In the genomic region with DNA sequence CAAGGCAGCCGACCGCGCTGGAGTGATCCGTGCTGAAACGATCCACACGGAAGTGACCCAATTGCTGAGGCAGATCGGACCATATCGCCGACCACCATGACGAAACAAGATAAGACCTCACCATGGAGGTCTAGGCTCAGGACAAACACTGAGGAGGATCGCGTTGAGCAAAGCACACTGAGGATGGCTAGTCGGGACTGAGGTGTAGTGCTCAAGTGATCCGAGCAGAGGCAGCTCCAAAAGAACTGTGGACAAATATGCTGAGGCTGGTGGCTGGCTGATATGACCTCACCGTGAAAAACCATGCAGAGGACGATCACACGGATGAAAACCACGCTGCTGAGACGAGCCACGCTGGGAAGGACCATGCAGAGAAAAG, we compare ENCODE assay signal across 8 mouse cellular contexts.
DNase-seq lines count a peak whose midpoint lies in the region; ATAC-seq and TF ChIP-seq lines count a peak whose summit lies in the region.

No protein-coding gene starts in this region.

- peak; percentile 24 for ATAC-seq in heart, embryonic 12.5 days (ENCODE audit: insufficient number of reproducible peaks, low FRiP score)
- ATAC-seq in embryonic facial prominence, embryonic 12.5 days (ENCODE audit: insufficient number of reproducible peaks, insufficient read depth, low FRiP score, low TSS enrichment) = no peak
- peak; percentile 29 for ATAC-seq in intestine, embryonic 14.5 days (replicated peaks; ENCODE audit: low FRiP score, low TSS enrichment, low read depth)
- peak; percentile 57 for ATAC-seq in midbrain, embryonic 12.5 days (ENCODE audit: low FRiP score, low read depth)

- TF ChIP-seq EP300 in ES-Bruce4 (IDR thresholded peaks at IDR 0.05; ENCODE audit: insufficient read depth, low read depth, low read length) = no peak

- peak overlapping the region; percentile 86 for H3K27ac ChIP-seq in heart, embryonic 12.5 days (ENCODE audit: poor library complexity, severe bottlenecking)
- H3K27ac ChIP-seq in ES-Bruce4 (ENCODE audit: insufficient read depth, low read length) = peak overlapping the region; percentile 7; the same call in 1 of the 2 replicates
- peak overlapping the region; percentile 74 for H3K27ac ChIP-seq in embryonic facial prominence, embryonic 12.5 days
- H3K27ac ChIP-seq in intestine, embryonic 14.5 days (ENCODE audit: low read depth) = peak overlapping the region; percentile 84
- peak overlapping the region; percentile 60 for H3K27ac ChIP-seq in midbrain, embryonic 12.5 days (replicated peaks)

- H3K4me3 ChIP-seq in heart, embryonic 12.5 days = peak overlapping the region; percentile 65
- peak overlapping the region; percentile 81 for H3K4me3 ChIP-seq in ES-Bruce4 (ENCODE audit: low read depth, low read length)
- H3K4me3 ChIP-seq in embryonic facial prominence, embryonic 12.5 days = peak overlapping the region; percentile 53
- peak overlapping the region; percentile 62 for H3K4me3 ChIP-seq in intestine, embryonic 14.5 days (ENCODE audit: low read depth, low read length)
- H3K4me3 ChIP-seq in midbrain, embryonic 12.5 days = peak overlapping the region; percentile 63

- intact Hi-C loops in left cerebral cortex, postnatal 14 days (cut with DNase I) = loop anchor here (5.0 to 10.0 kb wide), 2 partner anchors 141 to 166 kb away; a partner anchor contains a TSS

- no peak for DNase-seq in heart, postnatal 4 days
- DNase-seq in intestine, embryonic 14.5 days (ENCODE audit: low spot score) = peak; percentile 68
- no peak for DNase-seq in left cerebral cortex, postnatal 14 days (ENCODE audit: low spot score in 2 of 2)
- DNase-seq in ovary, adult 18-20 months (ENCODE audit: low spot score) = no peak

- H3K9ac ChIP-seq in heart, embryonic 12.5 days = peak overlapping the region; percentile 81
- H3K9ac ChIP-seq in ES-Bruce4 (ENCODE audit: low read depth, poor library complexity, severe bottlenecking) = peak overlapping the region; percentile 48
- peak overlapping the region; percentile 51 for H3K9ac ChIP-seq in embryonic facial prominence, embryonic 12.5 days
- peak overlapping the region; percentile 68 for H3K9ac ChIP-seq in intestine, embryonic 14.5 days (ENCODE audit: low read length)
- H3K9ac ChIP-seq in midbrain, embryonic 12.5 days (replicated peaks) = peak overlapping the region; percentile 55

- no peak for TF ChIP-seq CTCF in ES-Bruce4 (IDR thresholded peaks at IDR 0.05; ENCODE audit: low read depth, low read length)

- peaks cover 28% of the 10 kb centered on the region for H3K4me1 ChIP-seq in heart, embryonic 12.5 days (replicated peaks)
- H3K4me1 ChIP-seq in ES-Bruce4 (ENCODE audit: control insufficient read depth, insufficient read depth, low read length) = no peaks in the 10 kb centered on the region
- H3K4me1 ChIP-seq in embryonic facial prominence, embryonic 12.5 days = peaks cover 24% of the 10 kb centered on the region
- peaks cover 26% of the 10 kb centered on the region for H3K4me1 ChIP-seq in intestine, embryonic 14.5 days (replicated peaks; ENCODE audit: control insufficient read depth, insufficient read depth, low read length)
- H3K4me1 ChIP-seq in midbrain, embryonic 12.5 days = peaks cover 17% of the 10 kb centered on the region

- H3K4me2 ChIP-seq in heart, embryonic 12.5 days = peak overlapping the region; percentile 61
- H3K4me2 ChIP-seq in embryonic facial prominence, embryonic 12.5 days (replicated peaks) = peak overlapping the region; percentile 59
- H3K4me2 ChIP-seq in intestine, embryonic 14.5 days (ENCODE audit: low read length) = peak overlapping the region; percentile 57
- peak overlapping the region; percentile 57 for H3K4me2 ChIP-seq in midbrain, embryonic 12.5 days (replicated peaks)

- H3K9me3 ChIP-seq in heart, embryonic 12.5 days (replicated peaks) = peaks cover 20% of the 10 kb centered on the region
- peaks cover 3% of the 10 kb centered on the region; the same call in 1 of the 2 replicates for H3K9me3 ChIP-seq in ES-Bruce4 (replicated peaks; ENCODE audit: control insufficient read depth, insufficient read depth, low read length, poor library complexity, severe bottlenecking)
- peaks cover 7% of the 10 kb centered on the region; the same call in 1 of the 2 replicates for H3K9me3 ChIP-seq in embryonic facial prominence, embryonic 12.5 days
- peaks cover 10% of the 10 kb centered on the region; the same call in 1 of the 2 replicates for H3K9me3 ChIP-seq in intestine, embryonic 14.5 days (ENCODE audit: control insufficient read depth, low read length)
- H3K9me3 ChIP-seq in midbrain, embryonic 12.5 days = no peaks in the 10 kb centered on the region; the same call in 1 of the 2 replicates

- no peak for TF ChIP-seq POLR2A in ES-Bruce4 (IDR thresholded peaks at IDR 0.05; ENCODE audit: insufficient read depth, low read length)

- H3K36me3 ChIP-seq in heart, embryonic 12.5 days = peaks cover 18% of the 10 kb centered on the region
- no peaks in the 10 kb centered on the region for H3K36me3 ChIP-seq in ES-Bruce4 (ENCODE audit: control insufficient read depth, insufficient read depth, low read length, poor library complexity, severe bottlenecking)
- H3K36me3 ChIP-seq in embryonic facial prominence, embryonic 12.5 days = no peaks in the 10 kb centered on the region
- H3K36me3 ChIP-seq in intestine, embryonic 14.5 days (ENCODE audit: control insufficient read depth, insufficient read depth, low read length) = no peaks in the 10 kb centered on the region
- no peaks in the 10 kb centered on the region for H3K36me3 ChIP-seq in midbrain, embryonic 12.5 days

- no peaks in the 10 kb centered on the region for H3K27me3 ChIP-seq in heart, embryonic 12.5 days (replicated peaks)
- H3K27me3 ChIP-seq in ES-Bruce4 (ENCODE audit: control insufficient read depth, insufficient read depth, low read length, poor library complexity, severe bottlenecking) = no peaks in the 10 kb centered on the region; the same call in 1 of the 2 replicates
- H3K27me3 ChIP-seq in embryonic facial prominence, embryonic 12.5 days = no peaks in the 10 kb centered on the region
- no peaks in the 10 kb centered on the region for H3K27me3 ChIP-seq in intestine, embryonic 14.5 days (replicated peaks; ENCODE audit: control insufficient read depth, insufficient read depth, low read length)
- H3K27me3 ChIP-seq in midbrain, embryonic 12.5 days = no peaks in the 10 kb centered on the region

- WGBS in heart, embryonic 12.5 days = 50% methylated on average over 20 of the region's 20 CpGs
- WGBS in embryonic facial prominence, embryonic 12.5 days = 42% methylated on average over 20 of the region's 20 CpGs
- 42% methylated on average over 20 of the region's 20 CpGs for WGBS in intestine, embryonic 14.5 days
- WGBS in midbrain, embryonic 12.5 days = 42% methylated on average over 20 of the region's 20 CpGs

Comparison
In these comparisons a context has a peak if more than half of its experiments do, and no peak if none do; other contexts are left out.
1. H3K27ac ChIP-seq: peak in every context shown above with its lines; median percentile 86 in heart, embryonic 12.5 days; 84 in intestine, embryonic 14.5 days; 74 in embryonic facial prominence, embryonic 12.5 days; 60 in midbrain, embryonic 12.5 days; 7 in ES-Bruce4.